Mouse (Mus musculus) embryonic fibroblast, embryonic 13.5 days (primary cell): Measurements from ENCODE around the gene Rragd.

ENCODE experiments used
- CTCF ChIP-seq: IDR thresholded peaks from 2 replicates; pipeline ENCODE4 v1.5.1; 2011; ENCODE audit warnings: mild to moderate bottlenecking, control low read depth, low read length, moderate library complexity, borderline replicate concordance; ENCODE audit not compliant: insufficient read depth
- POLR2A ChIP-seq: IDR thresholded peaks from 2 replicates; pipeline ENCODE4 v1.6.1; 2011; ENCODE audit warnings: low read depth, mild to moderate bottlenecking, control low read depth, low read length, moderate library complexity

GRCm38 (mm10) chr4:32940984-32941383, 41.9 kb upstream of the Rragd start:
- no peak for TF ChIP-seq CTCF
- no peak for TF ChIP-seq POLR2A
